Mouse (Mus musculus) liver, embryonic 16.5 days (tissue): ENCODE results near the gene Nkd2. TPM values are rescaled to one million over a fixed set of nuclear protein-coding genes. Genes with fewer than 3 reads are reported as not detected.

Experiments used
- ATAC-seq: fragments of 200-750 bp; cut with Nextera tagmentation; 2 replicates; pipeline ENCODE4 v1.8.0; 2017; ENCODE audit warnings: low read depth, mild to moderate bottlenecking, moderate number of reproducible peaks, moderate library complexity
- H3K27ac ChIP-seq: fragments of 300-500 bp; sonication (generic); 2 replicates; pipeline ENCODE4 v1.5.1; 2014; ENCODE audit warnings: mild to moderate bottlenecking, low read length
- H3K27me3 ChIP-seq: fragments of 300-500 bp; sonication (generic); 2 replicates; pipeline ENCODE4 v1.6.1; 2014; ENCODE audit warnings: low read depth, low read length, mixed read lengths; ENCODE audit not compliant: control insufficient read depth, insufficient read depth
- H3K36me3 ChIP-seq: fragments of 300-500 bp; sonication (generic); 2 replicates; pipeline ENCODE4 v1.6.1; 2014; ENCODE audit warnings: mild to moderate bottlenecking; ENCODE audit not compliant: control insufficient read depth, insufficient read depth
- H3K4me1 ChIP-seq: fragments of 300-500 bp; sonication (generic); 2 replicates; pipeline ENCODE4 v1.6.1; 2014; ENCODE audit warnings: low read depth, low read length, mixed read lengths; ENCODE audit not compliant: control insufficient read depth
- H3K4me2 ChIP-seq: fragments of 300-500 bp; sonication (generic); 2 replicates; pipeline ENCODE4 v1.6.1; 2014; ENCODE audit warnings: low read depth, low read length, mixed read lengths
- H3K4me3 ChIP-seq: fragments of 300-500 bp; sonication (generic); 2 replicates; pipeline ENCODE4 v1.5.1; 2014; ENCODE audit warnings: low read depth, mild to moderate bottlenecking, low read length
- H3K9ac ChIP-seq: fragments of 300-500 bp; sonication (generic); 2 replicates; pipeline ENCODE4 v1.6.1; 2014; ENCODE audit warnings: low read depth, low read length
- H3K9me3 ChIP-seq: fragments of 300-500 bp; sonication (generic); replicated peaks from 2 replicates; pipeline ENCODE4 v1.6.1; 2016; ENCODE audit warnings: low read length; ENCODE audit not compliant: control insufficient read depth
- WGBS: fragments of 180-500 bp; shearing (Covaris S2); extraction: QIAGEN DNeasy Blood & Tissue Kit; methylation state at CpG from one replicate; pipeline ENCODE4 v1.1.7; 2014; ENCODE audit not compliant: insufficient replicate concordance; 5-methylcytosine and 5-hydroxymethylcytosine counted together
- polyA plus RNA-seq: library from polyadenylated mRNA; unstranded; fragments of >200 nt; fragmentation: Nextera tagmentation; extraction: Ambion mirVana; gene quantifications from 2 replicates; pipeline ENCODE4 v1.2.1, GENCODE M21; 2015

Gene Nkd2
- polyA plus RNA-seq, 1 experiment from 2014 or later = 0.19 TPM

DNA sequence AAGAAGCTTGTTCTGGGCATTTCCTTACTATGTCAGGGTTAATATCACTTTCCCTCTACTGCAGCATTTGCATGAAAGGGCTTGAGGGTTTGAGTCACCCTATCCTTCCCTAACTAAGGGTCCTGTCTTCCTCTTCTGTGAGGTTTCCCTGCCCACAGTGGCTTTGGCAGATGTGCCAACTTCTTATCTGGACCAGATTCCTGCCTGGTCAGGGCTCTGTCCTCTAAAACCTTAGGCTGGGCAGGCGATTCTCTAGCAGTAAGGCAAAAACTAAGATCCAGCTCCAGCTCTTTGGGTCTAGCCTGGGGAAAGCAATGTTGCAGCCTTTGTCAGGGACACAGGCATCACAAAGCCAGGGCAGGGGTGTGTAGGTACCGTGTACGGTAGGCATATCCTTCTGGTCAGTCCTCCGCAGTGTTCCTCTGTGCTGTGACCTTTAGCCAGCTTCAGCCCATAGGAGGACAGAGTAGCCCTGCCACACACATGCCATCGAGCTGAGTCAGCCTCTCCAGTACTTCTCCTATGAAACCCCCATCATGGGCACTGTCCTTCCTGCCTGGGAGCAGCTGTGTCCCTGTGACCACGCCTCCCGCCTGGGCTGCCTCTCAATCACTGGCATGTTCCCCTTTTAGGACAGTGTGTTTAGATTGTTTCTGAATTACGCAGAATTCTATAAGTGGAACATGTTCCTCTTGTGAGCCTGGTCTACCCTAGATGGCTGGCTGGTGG is 43.8 kb downstream of the Nkd2 start:
- H3K27ac ChIP-seq = no peak overlapping the region

DNA sequence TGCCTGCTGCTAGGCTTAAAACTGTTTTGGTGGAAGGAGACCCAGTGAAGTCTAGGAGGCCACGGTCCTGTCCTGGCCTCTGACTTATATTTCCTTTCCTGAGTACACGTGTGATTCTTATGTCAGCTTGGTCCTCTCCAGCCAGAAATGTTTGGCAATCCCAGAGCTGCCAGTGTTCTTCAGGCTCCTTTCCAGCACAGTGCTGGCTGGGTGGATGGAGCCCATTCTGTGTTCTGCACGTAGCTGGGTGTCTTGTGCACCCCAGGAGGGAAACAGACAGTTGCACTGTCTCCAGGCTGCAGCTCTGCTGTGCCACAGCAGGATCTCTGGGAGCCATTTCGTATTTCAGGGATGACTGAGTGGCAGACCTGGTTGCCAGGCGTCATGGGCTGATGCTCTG is 48.3 kb downstream of the Nkd2 start:
- no peaks in the 10 kb centered on the region for H3K27me3 ChIP-seq
- H3K4me1 ChIP-seq = no peaks in the 10 kb centered on the region
- no peak overlapping the region for H3K9ac ChIP-seq
- no peaks in the 10 kb centered on the region; the same call in none of the 2 replicates for H3K36me3 ChIP-seq
- ATAC-seq = no peak
- H3K9me3 ChIP-seq = no peaks in the 10 kb centered on the region
- no peak overlapping the region for H3K4me3 ChIP-seq
- 67% methylated on average over 5 of the region's 5 CpGs for WGBS
- no peak overlapping the region for H3K27ac ChIP-seq
- no peak overlapping the region for H3K4me2 ChIP-seq

More for the DNA sequence above, 43.8 kb downstream of the Nkd2 start:
- H3K9me3 ChIP-seq = no peaks in the 10 kb centered on the region
- no peaks in the 10 kb centered on the region for H3K4me1 ChIP-seq
- no peak overlapping the region for H3K4me2 ChIP-seq
- no peak overlapping the region for H3K4me3 ChIP-seq
- H3K9ac ChIP-seq = no peak overlapping the region
- peak; percentile 69 for ATAC-seq
- WGBS = 39% methylated on average over 8 of the region's 8 CpGs
- H3K36me3 ChIP-seq = no peaks in the 10 kb centered on the region; the same call in none of the 2 replicates
- H3K27me3 ChIP-seq = no peaks in the 10 kb centered on the region

DNA sequence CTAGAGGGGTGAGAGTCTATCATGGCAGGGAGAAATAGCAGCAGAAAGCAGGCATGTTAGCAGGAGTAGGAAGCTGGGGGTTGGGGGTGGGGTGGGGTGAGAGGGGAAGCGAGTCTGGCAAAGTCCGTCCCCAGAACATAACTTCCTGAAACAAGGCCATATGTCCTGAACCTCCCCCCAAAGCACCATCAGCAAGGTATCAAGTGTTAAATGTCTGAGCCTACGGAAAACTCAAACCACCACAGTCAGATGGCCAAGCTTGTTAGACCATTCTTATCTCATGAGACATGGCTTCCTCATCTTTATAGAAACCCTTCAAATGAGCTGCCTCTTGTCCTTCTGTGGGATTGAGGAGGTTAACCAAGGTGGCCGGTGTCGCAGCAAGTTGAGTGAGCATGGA is 54.3 kb downstream of the Nkd2 start:
- ATAC-seq = no peak
- H3K4me1 ChIP-seq = no peaks in the 10 kb centered on the region
- no peak overlapping the region for H3K4me3 ChIP-seq
- H3K9me3 ChIP-seq = no peaks in the 10 kb centered on the region
- H3K9ac ChIP-seq = no peak overlapping the region
- WGBS = 66% methylated on average over 5 of the region's 5 CpGs
- H3K27ac ChIP-seq = no peak overlapping the region
- no peaks in the 10 kb centered on the region; the same call in 1 of the 2 replicates for H3K36me3 ChIP-seq
- no peak overlapping the region for H3K4me2 ChIP-seq
- H3K27me3 ChIP-seq = no peaks in the 10 kb centered on the region

DNA sequence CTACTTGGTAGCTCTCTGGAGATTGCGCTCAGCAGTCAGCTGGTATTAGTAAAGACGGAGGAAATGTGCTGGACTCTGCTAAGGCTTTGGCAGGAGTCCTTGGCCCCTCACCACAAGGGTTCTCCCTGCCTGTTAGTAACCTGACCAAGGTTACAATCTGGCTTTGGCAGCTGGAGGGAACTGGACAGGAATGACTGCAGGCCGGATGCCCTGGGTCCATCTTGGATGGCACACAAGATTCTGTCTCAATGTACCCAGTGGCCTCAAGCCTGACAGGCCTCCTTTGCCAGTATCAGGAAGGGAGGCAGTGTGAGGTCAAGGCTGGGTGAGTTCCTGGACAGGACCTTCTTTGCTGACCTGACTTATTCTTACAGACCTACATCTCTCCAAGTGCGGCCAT is 55.3 kb downstream of the Nkd2 start:
- H3K4me3 ChIP-seq = no peak overlapping the region
- H3K27ac ChIP-seq = no peak overlapping the region
- H3K4me1 ChIP-seq = no peaks in the 10 kb centered on the region
- no peak overlapping the region for H3K4me2 ChIP-seq
- no peaks in the 10 kb centered on the region for H3K9me3 ChIP-seq
- H3K36me3 ChIP-seq = no peaks in the 10 kb centered on the region; the same call in 1 of the 2 replicates
- WGBS = 77% methylated on average over 4 of the region's 4 CpGs
- no peaks in the 10 kb centered on the region for H3K27me3 ChIP-seq
- no peak overlapping the region for H3K9ac ChIP-seq
- ATAC-seq = no peak

DNA sequence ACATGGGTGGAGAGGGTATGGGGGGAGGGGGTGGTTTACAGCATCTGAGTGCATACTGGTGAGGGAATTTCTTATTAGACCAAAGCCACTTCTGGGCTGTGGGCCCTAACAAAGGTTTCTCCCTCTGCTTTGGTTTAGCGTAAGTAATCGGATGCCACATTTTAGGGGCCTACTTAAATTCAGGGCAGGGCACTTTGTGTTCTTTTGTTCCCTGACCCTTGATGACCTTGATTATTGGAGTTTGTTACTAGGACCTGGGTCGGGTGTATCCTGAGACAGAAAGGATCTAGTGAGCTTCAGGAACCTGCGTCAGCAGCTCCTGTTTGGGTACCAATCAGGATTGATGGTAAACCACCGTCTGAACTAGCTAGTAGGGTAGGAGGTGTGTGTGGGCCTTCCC is 64.9 kb downstream of the Nkd2 start:
- Histone ChIP-seq H3K9me3 (no peaks in the 10 kb centered on the region), H3K27me3 (no peaks in the 10 kb centered on the region), H3K27ac (no peak overlapping the region), H3K9ac (no peak overlapping the region), H3K4me2 (no peak overlapping the region), H3K4me3 (no peak overlapping the region), H3K4me1 (no peaks in the 10 kb centered on the region), H3K36me3 (no peaks in the 10 kb centered on the region)
- 63% methylated on average over 5 of the region's 5 CpGs for WGBS
- no peak for ATAC-seq

DNA sequence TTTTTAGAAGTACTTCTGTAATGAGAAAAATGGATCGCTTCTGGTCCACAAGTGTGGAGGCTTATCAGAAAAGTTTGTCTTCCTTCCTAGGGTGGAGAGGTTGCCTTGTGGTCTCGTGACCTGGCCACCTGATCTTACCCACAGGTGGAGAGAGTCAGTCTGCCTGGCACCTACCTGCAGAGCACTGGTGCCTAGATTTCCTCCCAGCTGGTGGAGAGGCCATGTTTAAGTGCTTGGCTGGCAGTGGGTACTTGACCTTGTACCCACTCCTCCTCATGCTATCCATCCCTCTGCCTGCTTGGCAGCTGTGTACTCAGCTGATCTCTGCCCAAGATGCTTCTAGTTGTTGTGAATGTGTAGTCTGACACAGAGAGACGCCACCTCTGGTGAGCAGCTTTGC is 69.9 kb downstream of the Nkd2 start:
- Histone ChIP-seq H3K9me3 (no peaks in the 10 kb centered on the region), H3K27me3 (no peaks in the 10 kb centered on the region), H3K4me1 (peaks cover 16% of the 10 kb centered on the region), H3K36me3 (no peaks in the 10 kb centered on the region), H3K9ac (no peak overlapping the region), H3K4me2 (no peak overlapping the region), H3K4me3 (no peak overlapping the region), H3K27ac (no peak overlapping the region)
- ATAC-seq = no peak
- 65% methylated on average over 3 of the region's 3 CpGs for WGBS

DNA sequence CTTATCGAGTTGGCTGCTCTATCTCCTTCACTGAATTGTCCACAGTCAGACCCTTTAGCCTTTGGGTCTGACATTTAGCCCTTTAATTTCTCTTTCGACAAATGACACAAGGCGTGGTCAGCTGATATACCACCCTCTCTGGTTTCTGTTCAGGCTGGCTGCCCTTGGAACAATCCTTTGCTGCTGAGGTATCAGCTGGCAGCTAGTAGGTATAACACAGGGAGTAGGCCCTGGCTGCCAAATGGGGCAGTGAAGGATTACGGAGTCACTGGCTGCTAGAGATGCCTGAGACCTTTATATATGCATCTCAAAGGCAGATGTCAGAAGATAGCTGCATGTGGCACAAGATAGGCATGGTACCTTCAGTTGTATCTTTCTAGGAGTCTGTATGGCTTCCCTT is 71.6 kb downstream of the Nkd2 start:
- H3K27me3 ChIP-seq = no peaks in the 10 kb centered on the region
- H3K9ac ChIP-seq = no peak overlapping the region
- 51% methylated on average over 4 of the region's 4 CpGs for WGBS
- no peaks in the 10 kb centered on the region for H3K9me3 ChIP-seq
- ATAC-seq = no peak
- H3K27ac ChIP-seq = no peak overlapping the region
- H3K4me1 ChIP-seq = peaks cover 23% of the 10 kb centered on the region
- no peak overlapping the region for H3K4me2 ChIP-seq
- H3K36me3 ChIP-seq = no peaks in the 10 kb centered on the region
- H3K4me3 ChIP-seq = no peak overlapping the region

DNA sequence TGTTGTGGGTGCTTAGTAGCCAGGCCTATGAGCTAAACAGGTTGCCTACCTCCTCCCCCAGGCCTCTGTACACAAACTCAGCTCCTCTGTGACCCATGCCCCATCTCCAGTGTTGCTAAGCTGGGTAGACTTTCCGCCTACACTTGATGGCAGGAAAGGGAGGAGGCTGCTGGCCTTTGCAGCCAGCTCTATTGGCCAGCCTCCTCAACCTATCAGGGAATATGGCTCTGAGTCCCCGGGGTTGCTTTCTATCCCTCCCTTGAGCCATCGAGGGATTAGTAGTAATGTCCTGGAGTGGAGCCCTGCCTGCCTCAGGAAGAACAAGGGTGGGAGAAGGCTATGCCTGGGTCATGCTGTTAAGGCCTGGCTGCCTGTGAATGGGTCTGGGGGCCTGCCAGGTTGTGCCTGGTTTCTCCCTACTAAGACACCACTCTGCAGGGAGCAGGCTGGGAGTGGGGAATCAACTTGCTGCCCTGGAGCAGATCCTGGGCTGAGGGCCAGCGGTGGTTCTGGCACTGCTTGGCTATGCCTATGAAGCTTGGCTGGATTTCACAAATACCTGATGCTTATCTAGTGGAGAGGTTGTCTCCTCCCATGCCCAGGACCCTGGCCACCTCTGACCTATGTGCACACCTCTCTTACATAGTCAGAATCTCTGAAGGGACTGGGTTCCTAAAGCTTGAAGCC is 73.8 kb downstream of the Nkd2 start:
- 41% methylated on average over 4 of the region's 4 CpGs for WGBS

DNA sequence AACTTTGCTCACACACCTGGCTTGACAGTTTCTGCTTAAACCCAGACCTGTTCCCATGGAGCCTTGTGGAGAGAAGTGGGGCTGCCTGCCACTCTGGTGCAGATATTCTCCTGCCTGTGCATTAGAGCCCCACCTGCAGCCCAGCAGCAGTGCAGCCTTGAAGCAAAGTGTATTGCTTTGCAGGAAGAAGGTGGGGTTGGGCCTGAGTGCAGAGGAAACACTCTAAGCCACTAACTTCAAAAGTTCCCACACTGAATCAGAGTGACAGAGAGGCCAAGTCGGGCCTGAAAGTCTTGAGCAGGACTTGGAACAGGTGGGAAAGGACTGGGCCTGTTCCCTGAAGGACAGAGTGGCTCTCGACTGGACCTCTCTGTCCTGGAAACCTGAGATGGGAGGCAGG is 74.8 kb downstream of the Nkd2 start:
- no peak overlapping the region for H3K9ac ChIP-seq
- H3K4me3 ChIP-seq = no peak overlapping the region
- no peak overlapping the region for H3K4me2 ChIP-seq
- H3K27ac ChIP-seq = peak overlapping the region; percentile 43
- peaks cover 31% of the 10 kb centered on the region for H3K4me1 ChIP-seq
- no peaks in the 10 kb centered on the region for H3K36me3 ChIP-seq
- ATAC-seq = no peak
- H3K9me3 ChIP-seq = no peaks in the 10 kb centered on the region
- WGBS = 21% methylated on average over 2 of the region's 2 CpGs
- no peaks in the 10 kb centered on the region for H3K27me3 ChIP-seq

More for the DNA sequence above, 73.8 kb downstream of the Nkd2 start:
- Histone ChIP-seq H3K27ac (peak overlapping the region; percentile 62), H3K4me1 (peaks cover 27% of the 10 kb centered on the region), H3K9me3 (no peaks in the 10 kb centered on the region), H3K4me2 (no peak overlapping the region), H3K36me3 (no peaks in the 10 kb centered on the region), H3K9ac (no peak overlapping the region; the same call in 1 of the 2 replicates), H3K27me3 (no peaks in the 10 kb centered on the region), H3K4me3 (no peak overlapping the region)
- ATAC-seq = peak; percentile 60
